Mouse (Mus musculus) spleen, postnatal 14 days (tissue): ENCODE data around the gene Trak1.

Experiments
- DNase-seq, 2 experiments: peaks; one replicate each; pipeline ENCODE4 v3.0.0; 2021 to 2022; ENCODE audit warnings: low spot score in 2 of 2

Gene Trak1

GRCm38 (mm10) chr9:121347981-121348380 is 50.7 kb downstream of the Trak1 start:
- DNase-seq = no peak

DNA sequence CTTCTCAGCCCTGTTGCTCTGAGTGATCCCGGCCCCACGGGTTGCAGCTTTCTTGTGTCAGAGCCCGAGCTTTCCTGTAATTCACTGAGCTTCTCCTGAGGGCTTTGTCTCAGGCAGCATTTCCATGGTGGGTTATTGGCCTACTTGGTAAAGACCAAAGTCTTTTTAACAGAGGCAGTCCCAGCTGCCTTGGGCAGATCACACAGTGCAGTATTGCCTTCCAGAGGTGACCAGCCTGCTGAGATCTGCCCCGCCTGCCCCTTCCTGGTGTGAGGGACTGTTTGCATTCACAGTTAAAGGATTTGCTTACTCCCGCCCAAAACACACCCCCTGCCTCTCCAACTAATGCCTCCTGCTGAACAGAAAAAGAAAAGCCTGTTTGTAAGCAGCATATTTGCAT is 51.2 kb downstream of the Trak1 start:
- no peak for DNase-seq

DNA sequence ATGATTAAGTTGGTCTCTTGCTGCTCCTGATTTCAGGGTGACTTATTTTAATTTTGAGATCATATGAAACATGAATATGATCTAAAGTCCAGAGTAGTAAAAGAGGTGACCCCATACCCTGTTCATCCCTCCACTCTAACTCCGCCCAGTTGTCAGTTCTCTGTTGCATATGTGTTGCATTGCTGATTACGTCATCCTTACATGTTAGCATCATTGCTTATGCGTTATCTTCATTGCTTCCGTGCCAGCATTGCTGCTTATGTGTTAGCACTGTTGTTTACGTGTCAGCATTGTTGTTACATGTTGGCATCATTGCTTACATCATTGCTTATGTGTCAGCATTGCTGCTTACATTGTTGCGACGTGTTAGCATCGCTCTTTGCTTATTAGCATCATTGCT is 51.8 kb downstream of the Trak1 start:
- DNase-seq = no peak

DNA sequence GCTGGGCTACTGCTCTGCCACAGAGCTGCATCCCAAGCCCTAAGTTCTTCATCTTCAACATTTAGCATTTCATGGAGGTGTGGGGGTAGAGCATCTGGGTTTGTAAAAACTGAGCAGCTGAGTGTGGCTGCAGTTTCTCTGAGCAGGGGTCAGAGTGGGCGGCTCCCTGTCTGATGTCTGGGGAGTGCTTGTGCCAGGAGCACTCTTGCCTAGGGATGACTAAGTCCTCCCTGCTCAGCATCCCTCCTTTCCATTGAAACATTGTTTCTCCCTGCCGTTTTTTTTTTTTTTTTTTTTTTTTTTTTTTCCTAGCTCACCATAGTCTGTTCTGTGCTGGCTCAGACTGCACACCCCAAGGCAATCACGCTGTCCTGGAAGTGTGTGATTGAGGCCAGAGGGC is 53.3 kb downstream of the Trak1 start:
- no peak for DNase-seq

DNA sequence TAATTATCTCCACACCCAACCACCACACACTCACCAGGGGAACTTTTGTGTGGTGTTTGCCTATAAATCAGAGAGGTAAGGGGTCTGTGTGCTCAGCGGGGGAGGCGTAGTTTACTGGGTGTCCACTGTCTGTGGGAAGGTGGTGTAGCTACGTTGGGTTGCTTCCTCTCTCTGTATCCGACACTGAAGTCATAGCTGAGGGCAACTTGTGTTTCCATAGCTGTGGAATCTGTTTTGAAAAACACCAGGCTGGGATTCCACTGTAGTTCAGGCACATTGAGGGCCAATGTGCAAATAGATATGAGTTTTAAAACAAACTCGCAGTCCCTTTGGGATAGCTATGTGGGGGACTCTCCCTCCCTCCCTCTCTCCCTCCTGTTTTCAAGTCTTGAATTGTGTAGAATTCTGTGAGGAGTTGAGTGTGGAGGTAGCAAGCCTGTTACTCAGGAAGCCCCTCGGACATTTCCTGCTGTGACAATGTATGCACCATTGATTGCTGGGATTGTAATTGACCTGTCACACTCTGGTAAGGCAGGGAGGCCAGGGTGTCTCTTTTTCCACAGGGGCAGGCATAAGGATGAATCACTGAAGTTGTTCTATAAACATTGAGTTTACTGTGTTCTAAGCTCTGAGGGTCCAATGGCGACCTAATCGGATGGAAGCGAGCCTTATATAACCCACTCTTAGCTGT is 54.2 kb downstream of the Trak1 start:
- DNase-seq = no peak

DNA sequence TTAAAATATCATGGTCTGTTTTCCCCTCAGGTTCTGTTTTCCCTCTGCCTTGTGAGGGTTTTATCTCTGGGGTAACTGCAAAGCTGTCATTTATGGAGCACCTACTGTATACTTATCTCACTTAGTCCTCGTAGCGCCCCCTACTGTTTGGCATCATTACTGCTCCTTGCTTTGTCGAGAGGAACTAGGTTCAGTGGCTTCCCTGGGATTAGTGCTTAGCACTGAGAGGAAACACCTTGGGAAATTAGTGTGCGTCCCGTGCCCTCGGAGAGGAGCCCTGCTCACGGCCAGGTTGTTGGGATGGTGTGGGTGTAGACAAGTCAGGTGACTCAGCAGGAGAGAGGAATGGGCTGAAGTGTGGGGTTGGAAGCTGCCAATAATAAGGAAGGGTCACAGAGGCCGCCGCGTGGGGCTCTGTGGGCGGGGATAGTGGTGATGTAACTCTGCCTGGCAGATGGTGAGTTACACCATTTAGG is 54.9 kb downstream of the Trak1 start:
- DNase-seq = peak in 1 of 2 experiments; percentile 64

GRCm38 (mm10) chr9:121352726-121353125 is 55.4 kb downstream of the Trak1 start:
- no peak for DNase-seq

DNA sequence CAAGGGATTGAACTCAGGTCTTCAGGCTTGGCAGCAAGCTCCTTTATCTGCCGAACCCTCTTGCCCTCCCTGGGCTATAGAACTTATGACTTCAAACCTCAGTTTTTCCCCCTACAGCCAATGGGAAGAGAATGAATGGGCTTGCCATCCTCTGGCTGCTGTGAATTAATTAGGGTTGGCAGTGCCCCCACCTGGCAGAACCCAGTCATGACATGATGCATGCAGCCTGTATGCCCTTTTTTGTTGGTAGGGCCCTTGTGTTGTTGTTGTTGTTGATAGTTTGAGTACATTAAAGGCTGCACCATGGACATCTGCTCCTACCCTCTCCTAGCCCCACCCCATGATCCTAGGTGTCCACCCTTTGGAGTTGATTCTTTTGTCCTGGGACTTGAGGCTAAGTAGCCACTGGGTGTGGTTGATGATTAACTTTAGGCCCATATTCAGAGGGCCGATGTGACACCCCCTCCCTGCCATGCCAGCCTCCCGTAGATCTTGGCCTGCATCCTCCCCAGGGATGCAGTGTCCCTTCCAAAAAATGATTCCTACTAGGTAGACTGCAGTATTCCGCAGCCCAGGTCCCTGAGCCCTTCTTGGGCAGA is 57.6 kb downstream of the Trak1 start:
- DNase-seq = peak; percentile 38 to 53

GRCm38 (mm10) chr9:121355431-121356141 is 58.3 kb downstream of the Trak1 start:
- no peak for DNase-seq

DNA sequence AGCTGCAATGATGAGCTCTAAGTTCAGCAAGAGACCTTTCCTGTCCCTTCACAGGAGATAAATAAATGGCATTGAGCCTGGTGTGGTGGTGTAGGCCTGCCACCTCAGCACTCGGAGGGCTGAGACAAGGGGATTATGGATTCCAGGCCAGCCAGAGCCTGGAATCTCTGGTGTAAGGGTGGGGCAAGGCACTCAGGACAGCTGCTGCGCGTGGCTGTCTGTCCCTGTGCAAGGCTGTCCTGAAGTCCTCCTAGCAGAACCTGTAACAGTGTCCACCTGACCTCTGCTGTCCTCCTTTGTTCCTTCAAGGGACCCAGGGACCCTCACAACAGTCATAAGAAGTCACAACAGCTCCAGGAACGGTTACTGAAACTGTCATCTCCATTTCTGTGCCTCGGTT is 59.8 kb downstream of the Trak1 start:
- DNase-seq = no peak

GRCm38 (mm10) chr9:121357582-121358275 is 60.4 kb downstream of the Trak1 start:
- DNase-seq = no peak

GRCm38 (mm10) chr9:121358418-121358817 is 61.1 kb downstream of the Trak1 start:
- DNase-seq = no peak

- DNase-seq = no peak
Measured at GRCm38 (mm10) chr9:121359266-121359972, 62.1 kb downstream of the Trak1 start.

GRCm38 (mm10) chr9:121360327-121360954 is 63.1 kb downstream of the Trak1 start:
- DNase-seq = peak in 1 of 2 experiments; percentile 25

DNA sequence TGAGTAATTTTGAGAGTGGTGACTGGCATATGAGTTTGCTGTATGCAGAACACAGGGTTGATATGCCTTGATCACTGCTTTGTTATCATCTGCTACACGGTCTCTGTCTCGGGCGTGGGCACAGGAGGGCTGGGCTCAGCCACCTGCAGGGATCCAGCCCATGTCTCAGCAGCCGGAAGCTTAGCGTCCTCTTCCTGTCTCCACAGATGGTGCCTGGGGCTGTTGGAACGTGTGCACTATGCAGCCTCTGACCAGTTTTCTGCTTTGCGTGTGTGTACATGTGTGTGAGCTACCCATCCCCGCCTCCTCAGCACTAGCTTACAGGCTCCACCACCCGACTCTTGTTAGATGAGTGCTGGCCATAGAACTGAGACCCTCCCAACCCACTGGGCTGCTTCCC is 63.7 kb downstream of the Trak1 start:
- DNase-seq = peak in 1 of 2 experiments; percentile 40

DNA sequence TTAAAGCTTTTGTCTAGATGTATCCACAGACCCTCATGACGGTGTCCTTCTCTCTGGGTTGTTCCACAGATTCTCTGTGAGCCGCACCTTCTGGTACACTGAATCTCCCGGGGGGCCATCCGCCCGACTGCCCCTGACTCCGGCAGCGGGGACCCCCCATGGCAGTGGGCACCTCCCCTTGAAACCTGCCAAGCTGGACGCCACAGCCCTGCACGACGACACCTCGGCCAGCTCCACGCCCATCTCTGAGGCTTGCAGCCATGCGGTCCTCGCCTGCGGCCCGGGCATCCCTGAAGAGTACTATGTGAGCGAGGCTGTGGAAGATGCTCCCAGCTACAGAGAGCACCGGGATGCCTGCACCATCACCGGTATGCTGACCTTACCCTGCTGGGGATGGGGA is 66.6 kb downstream of the Trak1 start:
- no peak for DNase-seq

DNA sequence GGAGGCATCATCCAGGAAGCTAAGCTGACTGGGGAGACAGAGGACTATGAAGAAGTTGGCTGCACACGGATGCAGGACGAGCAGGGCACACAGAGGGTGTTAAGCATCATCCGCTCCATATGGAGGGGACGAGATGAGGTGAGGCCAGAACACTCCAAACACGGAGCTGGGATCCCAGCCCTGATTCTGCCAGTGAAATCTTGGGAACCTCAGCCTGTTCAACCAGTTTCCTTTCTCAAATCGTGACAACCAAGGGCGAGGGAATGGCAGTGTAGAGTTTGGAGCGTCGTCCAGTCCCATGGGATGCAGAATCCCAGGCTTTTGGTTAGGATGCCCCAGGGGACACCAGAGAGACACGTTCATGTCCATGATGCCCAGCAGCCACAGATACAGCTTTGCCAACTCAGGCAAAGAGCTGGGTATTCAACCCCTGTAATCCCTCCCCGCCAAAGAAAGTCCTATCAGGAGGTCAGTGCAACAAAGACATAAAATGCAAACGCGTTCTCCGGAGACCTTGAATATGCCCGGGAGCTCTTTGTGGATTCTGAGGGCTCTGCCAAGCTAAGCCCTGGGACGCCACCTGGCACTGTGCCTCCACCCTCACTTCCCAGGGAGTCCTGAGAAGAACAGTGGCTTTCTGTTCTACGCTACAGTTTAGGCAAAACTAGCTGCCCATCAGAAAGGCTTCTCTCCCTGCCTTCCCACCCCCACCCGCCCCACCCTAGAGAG is 69.0 kb downstream of the Trak1 start:
- no peak for DNase-seq

- DNase-seq = no peak
Measured at GRCm38 (mm10) chr9:121366864-121367245, 69.6 kb downstream of the Trak1 start.

DNA sequence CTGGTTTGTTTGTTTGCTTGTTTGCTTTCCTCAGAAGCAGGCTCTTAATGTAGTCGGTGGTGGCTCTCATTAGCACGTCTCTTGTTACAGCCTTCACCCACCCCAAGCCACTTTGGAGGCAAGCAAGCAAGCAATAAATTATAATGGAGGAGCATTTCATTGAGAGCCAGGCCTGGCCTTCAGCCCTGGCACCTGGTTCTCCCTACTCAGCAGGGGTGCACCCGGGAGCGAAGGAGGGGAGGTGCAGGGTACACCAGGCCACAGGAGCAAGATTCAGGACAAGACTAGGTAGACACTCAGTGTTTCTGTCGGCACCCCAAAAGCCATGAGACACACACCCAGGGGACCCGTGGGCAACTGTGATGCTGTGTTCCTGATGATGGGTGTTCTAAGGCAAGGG is 72.3 kb downstream of the Trak1 start:
- no peak for DNase-seq

DNA sequence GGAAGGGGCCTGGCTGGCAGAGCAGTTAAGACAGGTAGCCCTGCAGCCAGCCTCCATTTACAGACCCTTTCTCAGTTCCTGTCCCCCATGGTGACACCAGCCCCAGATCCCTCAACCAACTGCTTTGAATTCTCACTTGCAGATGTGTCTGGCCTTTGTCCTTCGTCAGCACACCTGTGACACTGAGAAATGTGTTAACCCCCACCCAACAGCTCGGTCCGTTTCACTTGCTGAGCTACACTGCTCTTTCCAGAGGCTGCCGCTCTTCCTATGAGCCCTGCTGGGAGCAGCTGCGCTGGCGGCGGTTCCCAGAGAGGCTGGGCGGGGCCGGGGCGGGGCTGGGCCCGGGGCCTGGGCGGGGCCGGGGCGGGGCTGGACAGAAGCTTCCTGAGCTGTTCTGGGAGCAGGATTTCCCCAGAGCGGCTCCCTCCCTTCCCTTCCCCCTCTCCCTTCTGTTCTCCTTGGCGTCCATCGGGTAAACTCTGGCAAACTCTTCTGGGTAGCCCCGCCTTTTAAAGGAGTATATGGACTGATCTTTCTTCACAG is 74.1 kb downstream of the Trak1 start:
- peak in 1 of 2 experiments; percentile 28 for DNase-seq
